Mouse (Mus musculus) kidney, postnatal 10 days (tissue): Measurements from ENCODE around the gene Rtl6.

Experiments
- DNase-seq: peaks from one replicate; pipeline ENCODE4 v3.0.0; 2021; ENCODE audit warnings: mixed read lengths

Gene Rtl6

GRCm38 (mm10) chr15:84557189-84557921 lies at the start of gene Rtl6:
Rtl6 (minus strand) TSS chr15:84557823.
- DNase-seq: peak; percentile 94

GRCm38 (mm10) chr15:84603267-84603963 lies 45.8 kb upstream of the Rtl6 start:
- DNase-seq: no peak

GRCm38 (mm10) chr15:84600977-84601595 lies 43.5 kb upstream of the Rtl6 start:
- DNase-seq: no peak

GRCm38 (mm10) chr15:84598911-84599310 lies 41.3 kb upstream of the Rtl6 start:
- no peak for DNase-seq

- DNase-seq: no peak
These were observed 40.2 kb upstream of the Rtl6 start for GRCm38 (mm10) chr15:84597816-84598215.

- DNase-seq: no peak
These were observed 39.4 kb upstream of the Rtl6 start for GRCm38 (mm10) chr15:84597021-84597420.

GRCm38 (mm10) chr15:84595241-84595945 lies 37.8 kb upstream of the Rtl6 start:
- DNase-seq: no peak

GRCm38 (mm10) chr15:84593514-84593913 lies 35.9 kb upstream of the Rtl6 start:
- peak; percentile 34 for DNase-seq

GRCm38 (mm10) chr15:84592240-84592639 lies 34.6 kb upstream of the Rtl6 start:
- no peak for DNase-seq

GRCm38 (mm10) chr15:84591573-84592139 lies 34.0 kb upstream of the Rtl6 start:
- no peak for DNase-seq

- DNase-seq: no peak
These were observed 30.8 kb upstream of the Rtl6 start for GRCm38 (mm10) chr15:84588371-84588821.

GRCm38 (mm10) chr15:84578607-84579006 lies 21.0 kb upstream of the Rtl6 start:
- DNase-seq: no peak

- DNase-seq: no peak
These were observed 19.4 kb upstream of the Rtl6 start for GRCm38 (mm10) chr15:84577019-84577418.

GRCm38 (mm10) chr15:84566568-84567110 lies 9.0 kb upstream of the Rtl6 start:
- DNase-seq: no peak

- no peak for DNase-seq
These were observed 3.9 kb upstream of the Rtl6 start for GRCm38 (mm10) chr15:84561501-84561900.

GRCm38 (mm10) chr15:84556674-84557073 lies 949 bp downstream of the Rtl6 start:
- DNase-seq: no peak

- no peak for DNase-seq
These were observed 6.6 kb downstream of the Rtl6 start for GRCm38 (mm10) chr15:84551065-84551464.

GRCm38 (mm10) chr15:84549291-84549797 lies 8.3 kb downstream of the Rtl6 start:
- peak; percentile 21 for DNase-seq

GRCm38 (mm10) chr15:84546028-84546427 lies 11.6 kb downstream of the Rtl6 start:
- no peak for DNase-seq

GRCm38 (mm10) chr15:84541175-84541574 lies 16.4 kb downstream of the Rtl6 start:
- no peak for DNase-seq

GRCm38 (mm10) chr15:84538974-84539588 lies 18.5 kb downstream of the Rtl6 start:
- no peak for DNase-seq

- no peak for DNase-seq
These were observed 20.5 kb downstream of the Rtl6 start for GRCm38 (mm10) chr15:84537117-84537516.
